Mouse (Mus musculus) heart, adult 9 months (tissue): ENCODE measurements at regions not wholly inside any gene's neighbourhood (a gene's known extent, or its start where the extent isn't known, plus 50 kb on each side); places are given as distances from the start of the nearest gene placed in this dataset.

Experiments used
- DNase-seq, 2 experiments: peaks; one replicate each; pipeline ENCODE4 v3.0.0; 2022; ENCODE audit warnings: low spot score in 2 of 2

- no peak for DNase-seq
These were observed 58.6 kb downstream of the Kcnrg start for GRCm38 (mm10) chr14:61665815-61666214.

GRCm38 (mm10) chr14:61673184-61673583 is 65.9 kb downstream of the Kcnrg start:
- no peak for DNase-seq

DNA sequence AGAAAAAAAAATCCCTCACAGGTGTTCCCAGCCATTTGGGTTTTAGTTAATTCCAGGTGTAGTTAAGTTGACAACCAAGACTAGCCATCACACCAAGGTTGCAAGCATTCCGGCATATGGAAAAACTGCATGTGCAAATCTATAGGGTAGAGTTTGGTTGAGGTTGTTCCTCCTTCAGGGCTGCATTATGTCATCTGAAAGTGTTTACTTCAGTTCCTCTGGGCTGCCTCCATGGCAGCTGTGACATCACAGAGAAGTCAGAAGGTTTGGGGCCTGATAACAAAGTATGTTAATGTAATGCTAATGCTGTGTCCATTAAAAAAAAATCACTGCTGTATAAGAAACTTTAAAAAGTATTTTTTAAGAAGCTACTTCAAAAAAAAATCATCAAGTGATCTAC is 70.8 kb downstream of the Kcnrg start:
- DNase-seq: no peak

DNA sequence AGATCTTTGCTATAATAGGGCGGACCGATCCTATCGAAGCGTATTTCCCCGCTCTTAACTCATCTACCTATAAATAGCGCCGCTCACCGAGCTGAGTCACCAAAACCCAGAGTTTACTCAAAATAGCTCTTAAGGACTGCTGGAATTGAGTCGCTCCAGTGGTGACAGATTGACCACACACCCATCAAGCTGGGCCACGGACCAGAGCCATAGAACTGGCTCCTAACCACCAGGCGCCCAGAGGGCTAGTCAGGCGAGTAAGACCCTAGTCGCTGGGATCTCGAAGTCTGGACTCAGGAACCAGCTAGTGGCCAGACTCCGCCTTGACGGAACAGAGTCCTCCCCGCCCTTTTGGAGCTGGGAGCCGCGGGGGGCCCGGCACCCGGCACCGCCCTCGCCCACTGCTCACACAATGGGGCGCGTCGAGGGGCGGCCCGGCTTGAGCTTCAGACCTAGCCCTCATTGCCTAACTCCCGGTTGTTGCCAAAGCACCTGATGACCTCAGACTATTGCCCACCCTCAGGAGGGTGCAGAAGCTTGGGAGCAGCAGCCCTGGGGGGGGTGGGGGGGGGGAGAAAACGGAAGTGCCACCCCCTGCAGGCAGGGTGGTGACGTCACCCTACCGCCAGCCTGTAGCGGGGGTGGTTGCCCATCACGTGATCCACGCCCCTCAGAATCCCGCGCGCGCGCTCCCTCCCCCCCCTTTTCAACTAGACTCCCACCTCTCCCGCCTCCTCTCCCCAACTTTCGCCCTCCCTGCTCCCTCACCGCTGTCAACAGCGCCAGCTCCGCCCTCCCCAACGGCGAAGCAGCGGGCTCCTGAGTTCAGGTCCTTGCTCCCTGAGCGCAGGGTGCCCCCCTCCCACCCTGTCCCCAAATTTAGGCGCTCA is 73.8 kb downstream of the Kcnrg start:
- DNase-seq: peak; percentile 89

DNA sequence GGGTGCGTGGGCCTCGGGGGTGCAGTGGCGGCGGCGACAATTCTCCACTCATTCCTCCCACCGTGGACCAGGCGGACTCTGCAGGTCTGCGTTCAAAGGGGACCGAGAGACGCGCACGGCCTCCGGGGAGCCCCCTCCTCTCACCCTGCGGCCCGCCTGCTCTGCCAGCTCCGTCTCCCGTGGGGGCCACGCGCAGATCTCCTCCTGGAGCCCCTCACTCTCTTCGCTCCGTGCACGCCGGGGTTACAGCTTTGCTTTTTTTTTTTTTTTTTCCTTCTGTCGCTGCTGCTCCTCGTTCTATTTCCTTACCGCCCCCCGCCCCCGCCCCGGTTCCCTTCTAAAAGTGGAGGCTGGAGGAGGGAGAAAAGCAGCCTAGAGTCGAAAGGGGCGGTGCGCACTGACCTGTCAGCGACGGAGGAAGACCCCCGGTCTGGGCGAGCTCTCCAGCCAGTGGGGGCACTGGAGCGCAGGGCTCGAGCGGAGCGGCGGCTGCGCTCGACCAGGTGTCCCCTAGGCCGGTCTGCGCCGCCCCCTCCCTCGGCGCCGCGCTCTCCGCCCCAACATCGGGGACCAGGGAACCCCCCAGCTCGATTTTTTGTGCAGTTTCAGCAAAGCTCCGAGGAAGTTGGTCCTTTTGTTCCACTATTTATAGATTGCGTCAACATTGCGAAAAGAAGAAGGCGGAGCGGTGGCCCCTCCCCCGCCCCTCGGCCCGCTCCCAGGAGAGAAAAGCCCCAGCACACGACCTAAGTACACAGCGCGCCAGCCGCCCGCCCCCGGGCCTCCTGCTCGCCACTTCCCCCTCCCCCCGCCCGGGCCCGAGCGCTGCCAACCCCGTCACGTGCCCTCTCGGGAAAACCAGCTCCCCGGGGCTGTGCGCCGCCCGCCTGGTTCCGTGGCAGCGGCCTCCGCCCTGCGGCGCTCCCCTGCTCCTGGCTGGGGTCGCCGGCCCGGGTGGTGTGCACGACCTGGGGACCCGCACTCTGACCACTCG is 74.7 kb downstream of the Kcnrg start:
- DNase-seq: peak; percentile 87 to 88

- peak in 1 of 2 experiments; percentile 52 for DNase-seq
These were observed 75.6 kb downstream of the Kcnrg start for GRCm38 (mm10) chr14:61682721-61683355.

GRCm38 (mm10) chr14:61683356-61683740 is 76.1 kb downstream of the Kcnrg start:
- peak; percentile 44 to 49 for DNase-seq

DNA sequence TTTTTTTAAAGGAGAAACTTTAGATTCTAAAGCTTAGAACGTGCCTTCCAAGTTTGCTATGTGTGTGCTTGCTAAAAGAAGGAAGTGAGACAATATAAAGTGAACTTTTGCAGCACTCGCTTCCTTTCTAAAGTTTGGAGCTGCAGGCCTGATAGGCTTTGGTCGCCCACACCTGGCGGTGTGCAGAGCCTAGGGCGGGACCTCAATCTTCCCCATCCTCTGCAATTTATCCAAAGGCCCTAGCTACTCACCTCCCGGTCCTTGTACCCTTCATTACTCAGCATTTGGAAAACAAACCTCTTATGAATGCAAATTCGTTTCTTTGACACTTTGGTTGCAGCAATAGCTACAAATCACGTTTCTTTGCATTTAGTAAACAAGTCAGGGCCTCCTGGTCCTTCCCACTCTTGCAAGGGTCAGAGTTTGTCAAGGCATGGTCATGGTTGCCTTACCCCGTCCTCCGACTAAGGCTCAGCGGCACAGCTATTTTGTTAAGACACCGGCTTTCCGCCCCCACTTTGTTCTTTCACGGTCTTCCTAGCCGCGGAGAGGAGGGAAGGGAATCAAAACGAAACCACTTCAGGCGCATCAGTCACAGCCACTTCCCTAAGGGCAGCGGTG is 76.6 kb downstream of the Kcnrg start:
- DNase-seq: peak; percentile 26 to 41

DNA sequence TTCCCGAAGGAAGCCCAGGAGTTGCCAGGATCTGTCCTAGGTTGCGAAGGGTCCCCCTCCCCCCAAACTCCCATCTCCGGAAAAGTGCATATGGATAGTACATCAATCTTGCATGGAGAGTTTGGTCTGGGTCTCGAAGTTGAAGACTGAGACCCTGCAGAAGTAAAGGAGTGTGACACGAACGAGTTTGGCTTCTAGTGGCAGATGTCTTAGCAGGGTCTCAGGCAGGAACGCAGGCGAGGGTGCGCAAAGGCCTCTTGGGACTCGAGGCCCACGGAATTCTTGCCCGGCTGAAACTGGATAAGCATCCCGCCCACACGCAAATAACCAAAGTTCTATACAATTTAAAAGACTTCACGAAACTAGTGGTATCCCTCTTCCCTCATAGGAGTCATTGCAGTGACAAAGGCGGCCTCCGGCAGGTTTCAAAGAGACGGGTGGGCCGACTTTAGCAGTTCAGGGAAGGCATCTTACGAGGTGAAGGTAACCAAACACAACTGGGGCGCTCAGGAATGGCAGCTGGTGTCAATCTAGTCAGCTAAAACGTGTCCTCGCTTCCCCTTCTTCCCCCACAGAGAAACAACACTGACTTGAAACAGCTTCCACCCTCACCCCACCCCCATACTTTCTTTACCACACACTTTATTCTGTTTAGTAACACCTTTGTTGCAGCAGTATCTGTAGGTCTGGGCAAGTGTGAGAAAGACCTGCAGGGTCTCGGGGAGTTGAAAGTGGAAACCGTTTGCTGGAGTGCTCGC is 77.4 kb downstream of the Kcnrg start:
- DNase-seq: no peak

- DNase-seq: no peak
These were observed 78.1 kb downstream of the Kcnrg start for GRCm38 (mm10) chr14:61685231-61685800.

- no peak for DNase-seq
These were observed 78.9 kb downstream of the Kcnrg start for GRCm38 (mm10) chr14:61686101-61686691.

DNA sequence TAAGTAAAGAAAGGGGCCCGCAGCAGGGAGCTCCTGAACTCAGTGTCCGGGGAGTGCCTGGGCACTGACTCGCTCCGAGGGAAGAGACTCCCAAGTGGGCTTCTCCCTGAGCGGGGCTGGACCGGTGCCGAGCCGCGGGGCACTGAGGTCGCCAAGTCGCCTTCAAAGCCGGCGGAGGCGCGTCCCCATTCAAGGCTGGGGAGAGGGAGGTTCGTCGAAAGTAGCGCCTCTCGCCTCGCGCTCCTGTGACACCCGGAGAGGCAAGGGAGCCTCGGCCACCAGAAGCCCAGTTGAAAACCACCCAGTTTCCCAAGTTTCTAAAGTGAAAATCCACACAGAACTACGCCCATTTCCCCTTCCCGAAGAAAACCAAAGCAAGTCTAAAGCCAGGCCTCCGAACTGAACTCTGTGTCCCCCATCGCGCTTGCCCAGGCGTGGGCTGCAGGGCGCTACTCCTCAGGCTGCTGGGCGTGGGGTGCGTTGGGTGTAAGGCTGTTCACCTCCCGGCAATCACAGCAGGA is 79.6 kb downstream of the Kcnrg start:
- DNase-seq: peak; percentile 50 to 60

DNA sequence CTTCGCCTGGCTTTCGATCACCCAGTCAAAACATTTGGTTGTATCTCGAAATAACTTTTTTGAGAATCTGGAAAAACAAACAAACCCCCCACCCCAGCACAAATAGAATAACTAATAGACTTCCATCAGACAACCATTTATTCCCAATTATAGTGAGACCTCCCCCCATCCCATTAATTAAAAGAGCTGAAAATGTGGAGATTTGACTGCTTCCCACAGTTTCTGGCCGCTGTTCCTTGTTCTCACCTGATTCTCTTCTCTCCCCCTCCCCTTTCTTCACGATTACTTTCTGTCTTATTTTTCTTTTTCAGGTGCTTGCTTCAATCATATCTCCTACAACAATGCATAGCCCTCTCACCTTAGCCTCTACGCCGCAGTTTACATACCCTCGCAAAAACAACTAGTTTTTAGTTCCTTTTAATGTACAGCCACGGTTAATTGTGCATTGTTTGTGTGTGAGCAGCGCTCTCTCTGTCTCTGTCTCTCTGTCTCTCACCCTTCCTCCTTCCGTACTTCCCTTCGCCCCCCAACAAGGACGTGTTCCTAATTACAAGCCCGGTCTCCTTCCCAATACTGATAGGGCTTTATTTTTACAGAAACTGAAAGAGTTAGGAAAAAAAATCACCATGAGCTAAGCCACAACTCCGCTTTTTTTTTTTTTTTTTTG is 80.2 kb downstream of the Kcnrg start:
- peak in 1 of 2 experiments; percentile 24 for DNase-seq

GRCm38 (mm10) chr14:61688013-61688520 is 80.8 kb downstream of the Kcnrg start:
- no peak for DNase-seq

DNA sequence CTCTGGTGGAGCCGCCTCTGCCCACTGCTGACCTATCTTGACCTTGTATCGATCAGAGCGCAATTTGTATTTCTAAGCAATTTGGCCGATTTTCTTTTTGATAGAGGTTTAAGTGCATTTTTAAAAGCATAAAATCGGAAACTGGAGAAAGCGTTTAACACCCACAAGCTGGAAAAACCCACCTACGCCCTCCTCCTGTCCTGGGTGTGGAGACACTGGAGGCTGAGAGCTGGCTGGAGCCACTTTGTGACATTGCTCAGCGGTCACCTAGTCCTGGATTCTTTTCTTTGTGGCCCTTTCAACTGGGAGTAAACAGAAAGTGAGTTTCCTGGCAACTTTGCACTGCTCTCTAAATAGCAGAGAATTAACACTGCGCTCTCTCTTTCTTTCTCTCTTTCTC is 81.4 kb downstream of the Kcnrg start:
- no peak for DNase-seq

DNA sequence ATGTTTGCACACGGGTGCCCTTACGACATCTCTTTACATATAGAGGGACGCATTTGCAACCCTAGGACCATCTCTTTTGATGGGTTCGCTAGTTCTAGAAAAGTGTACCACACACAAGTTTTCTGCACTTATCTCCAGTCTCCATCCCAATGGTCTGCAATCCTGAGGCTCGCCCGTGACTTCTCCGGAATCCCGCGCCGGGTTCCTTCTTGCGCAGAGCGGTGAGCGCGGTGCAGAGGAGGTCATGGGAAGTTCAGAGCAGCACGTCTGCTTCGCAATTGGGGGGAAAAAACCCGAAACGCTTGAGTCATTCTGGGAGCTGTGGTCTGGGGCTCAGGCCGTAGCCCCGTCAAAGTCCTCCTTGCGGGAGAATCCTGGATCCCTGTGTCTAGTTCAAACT is 82.0 kb downstream of the Kcnrg start:
- no peak for DNase-seq

GRCm38 (mm10) chr14:61689776-61690175 is 82.5 kb downstream of the Kcnrg start:
- no peak for DNase-seq

GRCm38 (mm10) chr14:61691785-61692372 is 84.6 kb downstream of the Kcnrg start:
- DNase-seq: no peak

DNA sequence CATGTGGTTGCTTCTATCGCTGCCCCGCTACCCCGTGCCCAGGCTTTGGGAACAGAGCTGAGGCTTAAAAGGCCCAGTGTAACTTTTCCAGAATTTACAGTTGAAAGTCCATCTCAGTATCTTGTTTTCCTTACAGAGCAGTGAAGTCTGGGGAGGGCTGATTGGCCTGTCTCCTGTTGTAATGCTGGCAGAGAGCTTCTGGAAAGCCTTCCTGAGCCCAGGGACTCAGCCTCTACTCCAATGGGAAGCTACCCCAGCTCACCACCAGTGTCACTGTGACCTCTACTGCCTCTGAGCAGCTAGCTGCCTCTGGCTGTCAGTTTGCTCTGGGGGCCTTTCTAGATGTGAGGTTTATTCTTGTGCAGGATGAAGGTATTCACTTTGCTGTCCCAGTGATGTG is 87.5 kb downstream of the Kcnrg start:
- no peak for DNase-seq
